Mouse (Mus musculus) hindbrain, embryonic 10.5 days (tissue): ENCODE measurements around the gene Olfr1499. TPM values are rescaled to one million over a fixed set of nuclear protein-coding genes. Genes with fewer than 3 reads are reported as not detected.
"Not testable (repeated sequence)": the region's sequence is repeated elsewhere in the genome, so short reads cannot be mapped to it uniquely, and the experiment has no call there.

ENCODE experiments used
- DNase-seq: peaks from one replicate; pipeline ENCODE4 v3.0.0-alpha.2; 2017; ENCODE audit warnings: low spot score
- H3K27ac ChIP-seq: fragments of 300-500 bp; sonication (generic); 2 replicates; pipeline ENCODE4 v1.5.1; 2016; ENCODE audit warnings: mild to moderate bottlenecking, moderate library complexity
- H3K27me3 ChIP-seq: fragments of 300-500 bp; sonication (generic); 2 replicates; pipeline ENCODE4 v1.6.1; 2016; ENCODE audit warnings: mild to moderate bottlenecking; ENCODE audit not compliant: poor library complexity, insufficient read depth, severe bottlenecking
- H3K36me3 ChIP-seq: fragments of 300-500 bp; sonication (generic); 2 replicates; pipeline ENCODE4 v1.6.1; 2016; ENCODE audit warnings: mild to moderate bottlenecking, moderate library complexity
- H3K4me1 ChIP-seq: fragments of 300-500 bp; sonication (generic); replicated peaks from 2 replicates; pipeline ENCODE4 v1.6.1; 2016; ENCODE audit warnings: mild to moderate bottlenecking
- H3K4me3 ChIP-seq: fragments of 300-500 bp; sonication (generic); 2 replicates; pipeline ENCODE4 v1.5.1; 2016; ENCODE audit warnings: mild to moderate bottlenecking, moderate library complexity
- H3K9me3 ChIP-seq: fragments of 300-500 bp; sonication (generic); 2 replicates; pipeline ENCODE4 v1.6.1; 2016; ENCODE audit warnings: mild to moderate bottlenecking, moderate library complexity
- WGBS: fragments of 180-500 bp; shearing (Covaris S2); methylation state at CpG from one replicate; pipeline ENCODE4 v1.1.7; 2016; 5-methylcytosine and 5-hydroxymethylcytosine counted together
- polyA plus RNA-seq: library from polyadenylated mRNA; unstranded; fragments of >200 nt; fragmentation: Nextera tagmentation; extraction: Ambion mirVana; gene quantifications from 2 replicates; pipeline ENCODE4 v1.2.1, GENCODE M21; 2016

Olfr1499 gene
- polyA plus RNA-seq, result not detected in 2 replicates

DNA sequence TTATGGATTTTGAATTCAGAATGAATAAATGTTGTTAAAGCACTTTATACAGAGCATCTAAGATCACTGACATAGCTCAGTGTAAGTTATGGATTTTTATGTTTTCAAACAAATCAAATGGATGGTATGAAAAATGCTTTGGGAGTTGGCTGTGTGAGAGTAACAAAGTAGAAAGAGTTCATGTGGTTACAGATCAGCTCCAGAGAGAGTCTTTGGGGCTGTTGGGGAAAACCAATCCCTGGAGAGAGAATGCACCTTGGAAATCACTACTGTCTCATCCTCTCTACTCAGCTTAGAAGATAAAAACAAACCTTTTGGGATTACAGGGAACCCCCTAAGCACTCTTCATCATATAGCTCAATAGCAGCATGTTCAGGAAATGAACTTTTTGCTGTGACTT is at the start of gene Olfr1499:
Gene Olfr1499, minus strand, starts transcription at position 101 of the 400 bp plus-strand sequence.
- Histone ChIP-seq H3K9me3 (no peaks in the 10 kb centered on the region), H3K27ac (no peak within 1 kb of the TSS), H3K4me1 (no peaks in the 10 kb centered on the region), H3K4me3 (no peak within 1 kb of the TSS), H3K27me3 (no peaks in the 10 kb centered on the region), H3K36me3 (no peaks in the 10 kb centered on the region)
- no peak for DNase-seq

DNA sequence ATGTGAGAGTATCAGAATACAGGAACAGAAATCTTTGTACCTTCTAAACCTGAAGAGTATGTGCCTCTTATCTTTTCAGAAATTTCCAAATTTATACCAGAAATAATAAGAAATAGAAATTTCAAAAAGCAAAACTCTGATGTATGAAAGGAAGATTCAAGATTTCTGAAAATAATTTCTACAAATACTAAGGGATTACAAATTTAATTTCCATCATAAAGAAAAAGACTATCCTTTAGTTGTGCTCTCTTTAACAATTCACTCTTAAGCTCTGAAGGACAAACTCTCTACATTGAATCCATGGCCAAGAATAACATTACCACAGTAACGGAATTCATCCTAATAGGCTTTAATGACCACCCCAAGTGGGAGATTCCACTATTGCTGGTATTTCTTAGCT is 42.2 kb upstream of the Olfr1499 start, which contains the start of gene Olfr1502:
Gene Olfr1502, plus strand, starts transcription at position 301 of the 400 bp plus-strand sequence.
- H3K27ac ChIP-seq, result no peak within 1 kb of the TSS
- no peaks in the 10 kb centered on the region for H3K9me3 ChIP-seq
- no peaks in the 10 kb centered on the region for H3K36me3 ChIP-seq
- no peak within 1 kb of the TSS for H3K4me3 ChIP-seq
- WGBS, result 92% methylated on average over 1 of the region's 1 CpGs
- H3K4me1 ChIP-seq, result no peaks in the 10 kb centered on the region
- DNase-seq, result no peak
- H3K27me3 ChIP-seq, result no peaks in the 10 kb centered on the region

DNA sequence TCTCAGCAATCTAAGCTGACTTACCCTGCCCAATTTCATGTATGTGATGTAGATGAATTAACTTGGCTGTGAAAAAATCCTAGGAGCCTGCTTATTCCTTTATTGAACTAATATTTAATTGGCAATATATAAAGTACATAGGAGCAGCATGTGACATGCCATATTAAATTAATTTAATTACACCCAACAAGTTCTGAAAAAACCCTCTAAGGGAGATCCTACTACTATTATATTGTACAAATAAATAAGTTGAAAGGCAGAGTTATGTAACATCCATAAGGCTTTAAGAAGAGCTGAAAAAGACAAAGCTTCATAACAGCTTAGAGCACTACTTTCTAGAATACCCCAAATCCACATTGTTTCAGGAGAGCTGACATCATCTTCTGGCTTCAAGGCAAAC is 31.3 kb upstream of the Olfr1499 start, which contains the start of gene Olfr1501:
Gene Olfr1501, minus strand, starts transcription at position 101 of the 400 bp plus-strand sequence.
- H3K36me3 ChIP-seq, H3K4me3 ChIP-seq, H3K4me1 ChIP-seq, DNase-seq, H3K27me3 ChIP-seq, H3K9me3 ChIP-seq, H3K27ac ChIP-seq: not testable (repeated sequence)

DNA sequence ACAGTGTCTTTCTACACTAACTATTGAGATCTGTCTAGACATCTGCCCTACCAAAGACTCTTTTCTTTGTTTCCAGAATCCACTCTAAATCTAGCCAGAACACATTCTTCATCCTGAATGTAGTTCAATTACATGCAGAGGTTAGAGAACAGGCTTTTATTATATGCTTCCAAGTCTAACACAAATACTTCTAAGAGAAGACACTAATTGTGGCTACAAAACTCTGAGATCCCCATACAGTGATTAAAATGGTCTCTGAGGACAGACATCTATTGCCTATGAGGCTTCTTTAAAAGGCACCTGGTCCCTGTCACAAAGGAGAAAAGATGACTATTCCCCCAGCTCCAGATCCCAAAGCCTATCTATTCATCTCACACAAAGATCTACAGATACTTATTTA is 11.1 kb upstream of the Olfr1499 start, which contains the start of gene Olfr1500:
Gene Olfr1500, minus strand, starts transcription at position 101 of the 400 bp plus-strand sequence.
- no peaks in the 10 kb centered on the region for H3K9me3 ChIP-seq
- no peaks in the 10 kb centered on the region for H3K4me1 ChIP-seq
- H3K4me3 ChIP-seq, result no peak within 1 kb of the TSS
- H3K27ac ChIP-seq, result no peak within 1 kb of the TSS
- no peak for DNase-seq
- H3K36me3 ChIP-seq, result no peaks in the 10 kb centered on the region
- no peaks in the 10 kb centered on the region for H3K27me3 ChIP-seq

DNA sequence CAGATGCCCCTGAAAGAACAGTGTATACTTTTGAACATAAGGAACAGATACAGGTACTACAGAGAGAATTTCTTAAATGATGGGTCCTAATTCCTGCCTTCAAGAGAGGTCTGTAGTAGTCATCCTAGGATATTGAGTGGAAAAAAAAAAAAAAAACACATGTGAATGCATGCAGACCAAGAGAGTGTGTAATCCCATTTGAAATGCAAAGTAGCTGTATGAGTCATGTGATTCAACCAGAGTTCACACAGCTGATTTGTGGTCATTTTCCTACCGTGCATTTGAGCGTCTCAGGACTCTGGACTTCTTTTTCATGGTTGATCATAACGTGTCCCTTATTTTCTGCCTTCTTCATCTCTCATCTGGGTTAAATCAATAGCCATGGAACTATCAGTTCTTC is 9.2 kb upstream of the Olfr1499 start:
- DNase-seq, result no peak
- Histone ChIP-seq H3K4me3 (no peak overlapping the region), H3K4me1 (no peaks in the 10 kb centered on the region), H3K27ac (no peak overlapping the region), H3K27me3 (no peaks in the 10 kb centered on the region), H3K9me3 (no peaks in the 10 kb centered on the region), H3K36me3 (no peaks in the 10 kb centered on the region)
- WGBS, result 82% methylated on average over 3 of the region's 3 CpGs

DNA sequence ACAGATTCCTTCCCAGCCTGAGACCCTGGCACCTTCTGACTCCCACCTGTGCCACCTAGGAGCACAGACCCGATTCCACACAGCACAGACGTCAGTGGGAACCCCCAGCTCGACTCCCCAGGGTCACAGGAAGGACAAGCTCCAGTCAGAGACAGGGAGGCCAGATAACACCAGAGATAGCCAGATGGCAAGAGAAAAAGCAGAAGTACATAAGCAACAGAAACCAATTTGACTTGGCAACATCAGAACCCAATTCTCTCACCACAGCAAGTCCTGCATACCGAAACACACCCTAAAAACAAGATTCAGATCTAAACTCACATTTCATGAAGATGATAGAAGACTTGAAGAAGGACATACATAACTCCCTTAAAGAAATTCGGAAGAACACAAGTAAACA is 1.6 kb upstream of the Olfr1499 start:
- Histone ChIP-seq H3K27ac (no peak overlapping the region), H3K4me1 (no peaks in the 10 kb centered on the region), H3K27me3 (no peaks in the 10 kb centered on the region), H3K9me3 (no peaks in the 10 kb centered on the region), H3K36me3 (no peaks in the 10 kb centered on the region), H3K4me3 (no peak overlapping the region)
- no peak for DNase-seq
- WGBS, result 69% methylated on average over 5 of the region's 5 CpGs

DNA sequence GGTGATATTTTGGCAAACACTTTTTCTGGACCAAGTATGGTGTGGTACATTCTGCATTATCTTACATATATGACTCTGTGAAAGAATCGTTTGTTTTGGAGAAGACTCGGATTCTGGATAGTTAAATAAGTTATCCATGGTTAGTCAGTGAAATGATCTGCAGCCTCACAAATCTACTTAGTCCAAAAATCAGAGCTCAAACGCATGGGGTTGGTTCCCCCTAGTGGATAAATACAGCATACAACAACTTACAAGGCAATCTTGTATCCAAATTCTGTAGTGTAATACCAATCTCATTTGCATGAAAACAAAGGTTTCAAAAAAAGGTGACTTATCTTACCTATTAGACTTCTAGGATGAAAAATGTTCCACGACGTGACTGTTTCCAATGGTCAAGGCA is 420 bp downstream of the Olfr1499 start:
- no peak overlapping the region for H3K27ac ChIP-seq
- WGBS, result 36% methylated on average over 5 of the region's 5 CpGs
- DNase-seq, result no peak
- H3K27me3 ChIP-seq, result no peaks in the 10 kb centered on the region
- no peaks in the 10 kb centered on the region for H3K9me3 ChIP-seq
- no peaks in the 10 kb centered on the region for H3K36me3 ChIP-seq
- no peaks in the 10 kb centered on the region for H3K4me1 ChIP-seq
- H3K4me3 ChIP-seq, result no peak overlapping the region

DNA sequence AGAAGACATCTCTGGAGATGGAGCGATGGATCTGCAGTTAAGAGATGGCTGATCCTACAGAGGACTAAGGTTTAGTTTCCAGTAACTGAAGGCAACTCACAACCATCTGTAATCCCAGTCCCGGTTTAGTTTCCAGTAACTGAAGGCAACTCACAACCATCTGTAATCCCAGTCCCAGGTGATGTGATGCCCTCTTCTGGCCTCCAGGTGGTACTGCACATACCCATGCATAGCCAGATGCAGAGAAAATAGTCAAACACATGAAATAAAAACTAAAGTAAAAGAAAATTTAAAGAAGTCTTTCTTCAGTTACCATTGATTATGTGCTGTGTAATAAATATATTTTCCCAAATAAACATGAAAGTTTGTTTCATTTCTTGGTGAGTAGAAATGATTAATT is 6.4 kb downstream of the Olfr1499 start:
- H3K4me1 ChIP-seq, result no peaks in the 10 kb centered on the region
- no peaks in the 10 kb centered on the region for H3K36me3 ChIP-seq
- no peaks in the 10 kb centered on the region for H3K9me3 ChIP-seq
- DNase-seq, result no peak
- H3K27me3 ChIP-seq, result no peaks in the 10 kb centered on the region
- WGBS, result 66% methylated on average over 2 of the region's 2 CpGs
- H3K27ac ChIP-seq, result no peak overlapping the region
- no peak overlapping the region for H3K4me3 ChIP-seq

DNA sequence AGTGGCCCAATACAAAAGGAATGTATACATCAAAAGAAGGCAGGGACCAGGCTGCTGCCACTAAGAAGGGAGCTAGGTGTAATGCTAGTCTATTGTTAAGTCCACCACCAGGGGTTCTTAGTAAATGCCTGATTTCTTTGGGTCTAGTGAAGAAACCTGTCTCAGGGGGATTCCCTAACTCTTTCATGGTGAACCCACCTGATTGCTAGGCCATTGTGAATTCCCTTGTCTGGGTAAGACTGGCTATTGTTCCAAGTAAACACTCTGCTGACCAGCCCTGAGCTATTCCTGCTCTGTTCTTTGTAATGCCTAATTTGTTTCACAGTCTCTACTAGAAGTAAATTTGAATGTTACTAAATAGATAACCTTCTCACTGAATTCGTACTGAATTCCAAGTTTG is 13.8 kb downstream of the Olfr1499 start:
- H3K27ac ChIP-seq, H3K4me3 ChIP-seq, H3K4me1 ChIP-seq, H3K36me3 ChIP-seq, DNase-seq, H3K9me3 ChIP-seq, H3K27me3 ChIP-seq: not testable (repeated sequence)
- WGBS, result 68% methylated on average over 1 of the region's 1 CpGs

DNA sequence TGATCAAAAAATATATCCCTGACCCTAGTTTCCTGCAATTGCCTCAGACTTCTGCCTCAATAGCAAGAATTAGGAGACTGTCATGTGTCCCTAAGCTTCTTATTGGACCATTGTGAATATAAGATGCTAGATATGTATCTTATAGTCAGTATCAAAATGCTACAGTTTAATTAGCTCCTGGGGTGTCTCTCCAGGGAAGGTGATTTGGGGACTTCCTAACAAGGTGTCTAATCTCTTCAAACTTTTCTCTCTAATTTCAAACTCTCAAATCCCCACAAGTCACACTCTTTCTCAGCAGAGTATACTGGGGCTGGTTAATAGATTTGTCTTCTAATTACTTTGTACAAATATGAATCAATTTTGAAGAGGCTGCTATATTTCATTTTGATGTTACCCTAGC is 21.1 kb downstream of the Olfr1499 start, which contains the start of gene Olfr1497:
Gene Olfr1497, minus strand, starts transcription at position 101 of the 400 bp plus-strand sequence.
- no peaks in the 10 kb centered on the region for H3K36me3 ChIP-seq
- no peaks in the 10 kb centered on the region for H3K9me3 ChIP-seq
- H3K27ac ChIP-seq, result no peak within 1 kb of the TSS
- no peak for DNase-seq
- H3K4me3 ChIP-seq, result no peak within 1 kb of the TSS
- no peaks in the 10 kb centered on the region for H3K27me3 ChIP-seq
- H3K4me1 ChIP-seq, result no peaks in the 10 kb centered on the region

DNA sequence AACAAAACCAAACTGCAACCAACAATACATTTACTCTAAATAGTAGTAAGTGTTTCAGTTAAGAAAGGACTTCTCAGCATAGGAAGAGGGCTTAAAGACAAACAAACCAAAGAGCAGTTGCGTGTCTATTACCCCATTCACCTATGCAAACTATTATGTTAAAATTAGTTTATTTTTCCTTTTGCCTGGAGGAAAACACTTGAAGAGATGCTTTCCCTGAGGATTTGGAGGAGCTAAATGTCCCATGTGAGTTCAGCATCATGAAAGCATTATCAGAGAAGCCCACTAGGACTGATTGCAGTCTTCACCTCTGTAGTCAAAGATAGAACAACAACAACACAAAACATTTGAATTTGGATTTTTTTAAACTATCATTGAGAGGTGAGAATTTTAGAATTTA is 41.7 kb downstream of the Olfr1499 start, which contains the start of gene Olfr1496:
Gene Olfr1496, plus strand, starts transcription at position 301 of the 400 bp plus-strand sequence.
- no peaks in the 10 kb centered on the region for H3K4me1 ChIP-seq
- H3K27me3 ChIP-seq, result no peaks in the 10 kb centered on the region
- H3K4me3 ChIP-seq, result no peak within 1 kb of the TSS
- no peaks in the 10 kb centered on the region for H3K9me3 ChIP-seq
- H3K36me3 ChIP-seq, result no peaks in the 10 kb centered on the region
- no peak within 1 kb of the TSS for H3K27ac ChIP-seq
- no peak for DNase-seq
- 88% methylated on average over 1 of the region's 1 CpGs for WGBS

DNA sequence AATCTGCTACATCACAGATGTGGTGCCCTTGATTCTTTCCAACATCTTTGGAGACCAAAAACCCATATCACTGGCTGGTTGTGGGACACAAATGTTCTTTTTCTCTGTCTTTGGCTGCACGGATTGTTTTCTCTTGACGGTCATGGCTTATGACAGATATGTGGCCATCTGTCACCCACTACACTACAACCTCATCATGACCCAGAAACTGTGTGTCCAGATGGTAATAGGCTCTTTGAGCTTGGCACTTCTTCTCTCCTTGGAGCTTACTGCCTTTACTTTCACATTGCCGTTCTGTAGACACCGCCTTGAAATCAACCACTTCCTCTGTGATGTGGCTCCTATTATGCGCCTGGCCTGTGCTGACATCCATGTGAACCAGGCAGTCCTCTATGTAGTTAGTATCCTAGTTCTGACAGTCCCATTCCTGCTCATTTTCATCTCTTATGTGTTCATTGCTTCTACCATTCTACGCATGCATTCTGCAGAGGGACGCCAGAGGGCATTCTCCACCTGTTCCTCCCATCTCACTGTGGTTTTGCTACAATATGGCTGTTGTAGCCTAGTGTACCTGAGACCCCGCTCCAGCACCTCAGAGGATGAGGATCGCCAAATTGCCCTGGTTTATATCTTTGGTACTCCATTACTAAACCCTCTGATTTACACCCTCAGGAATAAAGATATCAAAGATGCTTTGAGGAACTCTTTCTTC is 50.5 kb downstream of the Olfr1499 start:
- Histone ChIP-seq H3K27ac (no peak overlapping the region), H3K4me1 (no peaks in the 10 kb centered on the region), H3K9me3 (0 out of 2 replicates have a peak, but pooled peaks cover 6% of the 10 kb centered on the region), H3K36me3 (no peaks in the 10 kb centered on the region), H3K4me3 (no peak overlapping the region), H3K27me3 (no peaks in the 10 kb centered on the region)
- no peak for DNase-seq
- WGBS, result 88% methylated on average over 9 of the region's 9 CpGs

DNA sequence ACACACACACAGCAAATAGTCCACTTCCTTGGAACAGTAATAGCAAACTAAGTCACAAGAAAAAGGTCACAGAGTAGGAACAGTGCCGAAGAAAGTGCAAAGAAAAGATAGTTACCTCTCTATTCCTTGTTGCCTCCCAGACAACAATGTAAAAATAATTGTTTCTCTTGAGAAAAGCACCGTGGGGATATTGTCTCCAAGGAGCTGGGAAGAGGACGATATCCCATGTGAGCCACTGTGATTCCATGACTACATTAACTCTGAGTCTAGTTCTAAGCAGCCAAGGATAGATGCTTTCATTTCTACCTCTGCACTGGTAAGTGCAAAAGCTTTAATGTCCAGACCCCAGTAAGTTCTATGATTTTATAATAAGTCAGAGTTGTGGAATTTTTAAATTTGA is 54.9 kb downstream of the Olfr1499 start, which contains the start of gene Olfr1495:
Gene Olfr1495, plus strand, starts transcription at position 301 of the 400 bp plus-strand sequence.
- H3K27me3 ChIP-seq, result no peaks in the 10 kb centered on the region
- H3K4me1 ChIP-seq, result no peaks in the 10 kb centered on the region
- H3K9me3 ChIP-seq, result 0 out of 2 replicates have a peak, but pooled peaks cover 8% of the 10 kb centered on the region
- no peak for DNase-seq
- no peak within 1 kb of the TSS for H3K4me3 ChIP-seq
- H3K36me3 ChIP-seq, result no peaks in the 10 kb centered on the region
- H3K27ac ChIP-seq, result no peak within 1 kb of the TSS
- 83% methylated on average over 3 of the region's 3 CpGs for WGBS
